Mouse (Mus musculus) ES-E14 (cell line): Measurements from ENCODE around the gene Ptk7. TPM values are rescaled to one million over a fixed set of nuclear protein-coding genes. Genes with fewer than 3 reads are reported as not detected.

Experiments
- DNase-seq: peaks from one replicate; pipeline ENCODE4 v3.0.0-alpha.2; 2013; ENCODE audit warnings: low read depth, low spot score
- H3K27ac ChIP-seq: 2 replicates; pipeline ENCODE4 v1.5.1; 2012; ENCODE audit warnings: low read depth, mild to moderate bottlenecking, low read length, moderate library complexity, mixed read lengths; ENCODE audit not compliant: poor library complexity, insufficient read depth, severe bottlenecking
- H3K36me3 ChIP-seq: 2 replicates; pipeline ENCODE4 v1.6.1; 2012; ENCODE audit warnings: mild to moderate bottlenecking, low read length, moderate library complexity, mixed read lengths; ENCODE audit not compliant: control insufficient read depth, poor library complexity, insufficient read depth, severe bottlenecking
- H3K4me1 ChIP-seq, 2 experiments: fragments of 150-350 bp in 1 of 2; sonication (generic) in 1 of 2; 2 replicates each; pipeline ENCODE4 v1.6.1; 2012; ENCODE audit warnings: low read length in 2 of 2, mild to moderate bottlenecking in 1 of 2, mixed read lengths in 1 of 2; ENCODE audit not compliant: control insufficient read depth in 2 of 2, insufficient read depth in 2 of 2, poor library complexity in 1 of 2
- H3K4me3 ChIP-seq, 2 experiments: fragments of 150-350 bp in 1 of 2; sonication (generic) in 1 of 2; 2 replicates each; pipeline ENCODE4 v1.5.1; 2012; ENCODE audit warnings: low read length in 2 of 2, low read depth in 1 of 2, mild to moderate bottlenecking in 1 of 2, mixed read lengths in 1 of 2; ENCODE audit not compliant: insufficient read depth in 1 of 2, poor library complexity in 1 of 2, severe bottlenecking in 1 of 2
- H3K9ac ChIP-seq: 2 replicates; pipeline ENCODE4 v1.6.1; 2012; ENCODE audit warnings: low read depth, mild to moderate bottlenecking, low read length, mixed read lengths; ENCODE audit not compliant: poor library complexity, insufficient read depth, severe bottlenecking
- H3K9me3 ChIP-seq: fragments of 150-350 bp; sonication (generic); 2 replicates; pipeline ENCODE4 v1.6.1; 2012; ENCODE audit warnings: low read depth, mild to moderate bottlenecking, low read length; ENCODE audit not compliant: control insufficient read depth, insufficient read depth
- CHD2 ChIP-seq: IDR thresholded peaks from 2 replicates; pipeline ENCODE4 v1.6.1; 2014; ENCODE audit warnings: mild to moderate bottlenecking, low read depth, low read length, inconsistent platforms
- HCFC1 ChIP-seq: IDR thresholded peaks from 2 replicates; pipeline ENCODE4 v1.6.1; 2012; ENCODE audit warnings: low read length, inconsistent platforms, borderline replicate concordance; ENCODE audit not compliant: insufficient read depth
- MAFK ChIP-seq: IDR thresholded peaks from 2 replicates; pipeline ENCODE4 v1.6.1; 2014; ENCODE audit warnings: mild to moderate bottlenecking, low read depth, low read length, inconsistent platforms; ENCODE audit not compliant: insufficient read depth
- ZC3H11A ChIP-seq: IDR thresholded peaks from 2 replicates; pipeline ENCODE4 v1.6.1; 2012; ENCODE audit warnings: low read depth, mild to moderate bottlenecking, inconsistent platforms, low read length, borderline replicate concordance
- ZNF384 ChIP-seq: IDR thresholded peaks from 2 replicates; pipeline ENCODE4 v1.6.1; 2012; ENCODE audit warnings: low read depth, low read length, inconsistent platforms
- in situ Hi-C, 2 experiments: fragments of 600-800 bp; cut with MboI; formaldehyde crosslinking; loops; one replicate each; pipeline ENCODE4 v1.15.1; 2025; ENCODE audit warnings: low sequenced_read_pairs in 2 of 2, inconsistent platforms in 1 of 2; ENCODE audit not compliant: unreplicated experiment in 2 of 2
- total RNA-seq: library from RNA; depleted of rRNA; stranded (reverse); fragments of 300-350 nt; gene quantifications from 2 replicates; pipeline ENCODE4 v1.2.3, GENCODE M21; 2012

Ptk7 gene
- total RNA-seq, 1 experiment, result 200 TPM

- H3K27ac ChIP-seq, result no peak overlapping the region
- DNase-seq, result peak; percentile 81
- H3K36me3 ChIP-seq, result no peaks in the 10 kb centered on the region
- in situ Hi-C loops, result no loop called here
- TF ChIP-seq ZC3H11A, result peak; percentile 72; the same call in 1 of the 2 replicates
- no peak for TF ChIP-seq HCFC1
- no peak overlapping the region for H3K9ac ChIP-seq
- H3K4me3 ChIP-seq, result no peak overlapping the region
- peaks cover 0 to 4% of the 10 kb centered on the region in 2 experiments; a peak in 1 of 4 replicates for H3K4me1 ChIP-seq
- no peaks in the 10 kb centered on the region for H3K9me3 ChIP-seq
Measured at GRCm38 (mm10) chr17:46525579-46526307, 103.6 kb downstream of the Ptk7 start.

GRCm38 (mm10) chr17:46525065-46525464 is 104.2 kb downstream of the Ptk7 start:
- peaks cover 0 to 6% of the 10 kb centered on the region in 2 experiments; a peak in 1 of 4 replicates for H3K4me1 ChIP-seq
- in situ Hi-C loops, result no loop called here
- DNase-seq, result no peak

GRCm38 (mm10) chr17:46521963-46522668 is 107.2 kb downstream of the Ptk7 start:
- TF ChIP-seq HCFC1 (no peak), CHD2 (no peak), ZC3H11A (no peak)
- Histone ChIP-seq H3K4me1 (peaks cover 0 to 6% of the 10 kb centered on the region in 2 experiments; a peak in 1 of 4 replicates), H3K4me3 (no peak overlapping the region; a peak in 1 of 4 replicates), H3K9me3 (no peaks in the 10 kb centered on the region), H3K36me3 (no peaks in the 10 kb centered on the region), H3K9ac (no peak overlapping the region), H3K27ac (no peak overlapping the region)
- no peak for DNase-seq
- in situ Hi-C loops, result no loop called here

More at GRCm38 (mm10) chr17:46525065-46525464, 104.2 kb downstream of the Ptk7 start:
- TF ChIP-seq CHD2 (no peak), MAFK (no peak), HCFC1 (no peak), ZC3H11A (no peak), ZNF384 (no peak)
- no peaks in the 10 kb centered on the region for H3K9me3 ChIP-seq
- H3K36me3 ChIP-seq, result no peaks in the 10 kb centered on the region
- no peak overlapping the region for H3K9ac ChIP-seq
- no peak overlapping the region for H3K27ac ChIP-seq
- no peak overlapping the region for H3K4me3 ChIP-seq

- Histone ChIP-seq H3K36me3 (no peaks in the 10 kb centered on the region), H3K27ac (no peak overlapping the region), H3K9ac (no peak overlapping the region), H3K9me3 (no peaks in the 10 kb centered on the region), H3K4me3 (peak overlapping the region; percentile 60 to 61; a peak in 2 of 4 replicates), H3K4me1 (peaks cover 0 to 5% of the 10 kb centered on the region in 2 experiments; a peak in 1 of 4 replicates)
- in situ Hi-C loops, result no loop called here
- TF ChIP-seq ZC3H11A, result no peak
- TF ChIP-seq CHD2, result no peak
- TF ChIP-seq ZNF384, result no peak
- TF ChIP-seq MAFK, result no peak
- no peak for TF ChIP-seq HCFC1
- no peak for DNase-seq
Measured at GRCm38 (mm10) chr17:46521174-46521573, 108.1 kb downstream of the Ptk7 start.
